Mouse (Mus musculus) adrenal gland, adult (tissue): ENCODE measurements at regions not wholly inside any gene's neighbourhood (a gene's known extent, or its start where the extent isn't known, plus 50 kb on each side); places are given as distances from the start of the nearest gene placed in this dataset.

Experiments used
- DNase-seq, 2 experiments: peaks; one replicate each; pipeline ENCODE4 v3.0.0; 2022 to 2023; ENCODE audit warnings: low spot score in 1 of 2; ENCODE audit not compliant: inconsistent age in 2 of 2

DNA sequence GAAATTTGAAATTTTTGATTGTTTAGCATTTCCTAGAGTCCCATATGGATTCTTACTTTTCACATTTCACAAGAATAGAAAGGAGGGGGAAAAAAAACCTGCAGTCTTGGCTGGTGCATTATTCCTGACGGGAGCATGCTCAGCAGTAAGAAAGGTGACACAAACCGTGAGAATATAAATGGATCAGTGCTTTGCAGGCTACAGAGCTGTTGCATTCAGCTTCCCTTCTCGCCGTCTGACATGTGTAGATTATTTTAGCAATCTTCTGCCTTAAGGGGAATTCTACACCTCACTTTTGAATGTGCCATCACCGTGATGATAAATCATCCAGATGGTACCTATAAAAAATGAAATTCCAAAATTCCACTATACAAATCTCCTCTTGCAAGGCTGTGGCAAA, 55.3 kb downstream of the Crygf start:
- DNase-seq: no peak

DNA sequence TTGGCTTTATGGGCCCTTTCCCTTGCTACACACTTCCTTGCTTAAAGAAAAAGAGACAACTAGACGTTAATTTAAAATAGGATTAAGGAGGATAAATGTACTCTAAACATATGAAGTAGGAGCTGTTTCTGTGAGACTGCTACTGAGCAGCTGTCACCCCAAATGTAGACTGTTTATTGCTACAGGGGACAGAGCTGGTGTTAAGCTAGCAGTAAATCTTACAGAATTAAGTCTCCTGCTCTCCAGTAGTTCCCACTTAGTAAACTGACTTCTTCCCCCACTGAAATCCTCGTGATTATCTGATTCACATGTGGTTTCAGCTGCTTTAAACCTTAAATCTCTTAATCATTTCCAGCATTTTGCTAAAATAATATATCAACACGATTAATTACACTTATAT, 74.1 kb downstream of the Crygf start:
- DNase-seq: no peak

DNA sequence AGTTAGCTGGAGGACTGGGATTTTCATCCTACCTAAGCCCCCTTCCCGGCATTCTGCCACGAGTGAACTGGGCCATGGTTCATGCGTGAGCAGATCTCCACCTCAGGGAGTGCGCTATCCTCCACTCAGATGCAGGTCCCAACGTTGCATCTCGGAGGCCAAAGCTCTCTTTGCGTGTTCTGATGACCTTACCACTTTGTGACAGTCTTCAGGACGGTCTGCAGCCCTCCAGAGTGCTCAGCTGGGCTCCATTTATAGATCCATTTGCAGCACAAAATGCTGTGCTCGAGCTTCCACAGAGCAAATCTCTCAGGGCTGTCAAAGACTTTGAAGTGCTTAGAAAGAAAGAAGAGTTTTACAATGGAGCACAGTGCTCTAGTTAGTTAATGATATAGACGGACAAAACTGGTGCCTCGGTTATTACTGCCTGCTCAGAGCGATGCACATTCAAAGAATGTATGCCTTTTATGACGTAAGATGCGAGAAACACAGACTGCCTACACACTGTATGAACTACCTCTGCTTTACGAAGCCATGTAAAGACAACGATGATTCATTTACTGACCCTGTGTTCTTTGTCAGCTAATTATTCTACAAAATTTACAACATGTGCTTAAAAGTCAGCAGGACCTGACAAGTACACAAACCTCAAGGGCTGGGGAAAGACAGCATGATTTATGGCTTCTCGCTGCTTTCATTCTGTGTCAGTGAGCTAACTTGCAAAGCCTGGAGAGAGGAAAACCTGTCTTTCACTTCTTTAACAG, 77.8 kb downstream of the Crygf start:
- peak in 1 of 2 experiments; percentile 71 for DNase-seq
